In the genomic region with DNA sequence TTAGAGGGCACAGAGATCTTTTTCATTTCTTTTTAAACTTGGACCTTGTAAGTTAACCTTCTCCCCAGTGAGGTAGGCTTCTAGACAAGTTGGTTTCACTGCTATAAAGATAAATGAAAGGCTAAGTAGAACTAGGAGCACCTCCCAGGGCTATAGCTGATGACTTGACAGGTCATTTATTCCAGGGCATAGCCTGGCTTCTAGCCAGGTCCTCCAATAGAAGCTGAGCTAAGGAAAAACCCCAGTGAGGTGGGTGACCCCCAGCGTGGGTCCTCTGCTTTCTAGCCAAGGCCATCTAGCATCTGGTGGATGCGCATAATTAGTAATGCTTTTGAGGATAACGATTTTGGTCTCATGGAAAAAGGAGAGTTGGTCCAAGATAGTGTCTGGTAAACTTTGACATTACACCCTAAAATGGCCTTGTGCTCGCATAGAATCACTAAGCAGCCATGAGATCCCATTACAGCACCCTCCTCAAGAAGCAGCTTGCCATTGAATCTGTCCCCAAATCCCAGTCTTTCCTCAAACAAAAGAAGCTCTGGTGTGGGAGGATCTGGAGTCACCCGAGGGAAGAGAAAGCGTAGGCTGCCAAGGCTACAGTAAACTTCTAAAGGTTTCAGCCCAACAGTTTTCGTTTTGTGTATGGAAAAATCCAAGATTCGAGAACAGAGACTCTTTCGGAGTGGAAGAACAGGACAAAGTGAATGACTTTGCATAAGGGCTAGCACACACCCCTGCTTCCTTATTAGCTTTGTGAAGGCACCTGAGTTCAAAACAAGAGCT, we compare ENCODE assay signal across 11 mouse cellular contexts. TPM values are rescaled to one million over a fixed set of nuclear protein-coding genes. Genes with fewer than 3 reads are reported as not detected.
A peak's percentile ranks its signal among the peaks of the same experiment; 100 is the strongest.
DNase-seq lines count a peak whose midpoint lies in the region; ATAC-seq and TF ChIP-seq lines count a peak whose summit lies in the region.
"Had no signal": no experiment of that assay in that cellular context is flagged by ENCODE, and none has a peak within 500 bp of the region (broad histone marks: within the 10 kb centered on the region; RNA-seq: fewer than 3 reads in every experiment).

No protein-coding gene starts in this region.

- intact Hi-C loops in heart, postnatal 36 days (cut with DNase I): loop anchor here (1.0 kb wide), 1 partner anchor 148 kb away; a partner anchor contains a TSS

- peak overlapping the region; percentile 93 for H3K27ac ChIP-seq in heart, embryonic 12.5 days (ENCODE audit: poor library complexity, severe bottlenecking)
- peak overlapping the region; percentile 52 for H3K27ac ChIP-seq in lung, embryonic 15.5 days
- H3K27ac ChIP-seq in heart, postnatal 0 days (ENCODE audit: low read depth): peak overlapping the region; percentile 91
- peak overlapping the region; percentile 61 for H3K27ac ChIP-seq in stomach, embryonic 16.5 days (ENCODE audit: low read length)

- no peak for TF ChIP-seq EP300 in heart, postnatal 0 days (IDR thresholded peaks at IDR 0.05; ENCODE audit: low read depth)

- no peaks in the 10 kb centered on the region for H3K9me3 ChIP-seq in heart, embryonic 12.5 days (replicated peaks)
- no peaks in the 10 kb centered on the region for H3K9me3 ChIP-seq in lung, embryonic 15.5 days
- no peaks in the 10 kb centered on the region for H3K9me3 ChIP-seq in heart, postnatal 0 days (replicated peaks; ENCODE audit: control insufficient read depth, low read length)
- H3K9me3 ChIP-seq in stomach, embryonic 16.5 days (replicated peaks; ENCODE audit: control insufficient read depth, low read length): no peaks in the 10 kb centered on the region

- H3K36me3 ChIP-seq in heart, embryonic 12.5 days: no peaks in the 10 kb centered on the region
- H3K36me3 ChIP-seq in lung, embryonic 15.5 days: no peaks in the 10 kb centered on the region
- H3K36me3 ChIP-seq in heart, postnatal 0 days (replicated peaks; ENCODE audit: control insufficient read depth, insufficient read depth, low read length): no peaks in the 10 kb centered on the region
- H3K36me3 ChIP-seq in stomach, embryonic 16.5 days (ENCODE audit: control insufficient read depth, insufficient read depth, low read length): no peaks in the 10 kb centered on the region

- no peaks in the 10 kb centered on the region for H3K27me3 ChIP-seq in heart, embryonic 12.5 days (replicated peaks)
- no peaks in the 10 kb centered on the region for H3K27me3 ChIP-seq in lung, embryonic 15.5 days
- H3K27me3 ChIP-seq in heart, postnatal 0 days (ENCODE audit: control insufficient read depth, insufficient read depth, low read length): no peaks in the 10 kb centered on the region
- H3K27me3 ChIP-seq in stomach, embryonic 16.5 days (ENCODE audit: control insufficient read depth, insufficient read depth, low read length): no peaks in the 10 kb centered on the region

- H3K9ac ChIP-seq in heart, embryonic 12.5 days: no peak overlapping the region
- no peak overlapping the region for H3K9ac ChIP-seq in lung, embryonic 15.5 days
- H3K9ac ChIP-seq in heart, postnatal 0 days (replicated peaks; ENCODE audit: low read depth, low read length): no peak overlapping the region
- H3K9ac ChIP-seq in stomach, embryonic 16.5 days (ENCODE audit: low read length): no peak overlapping the region

- ATAC-seq in heart, embryonic 12.5 days (ENCODE audit: insufficient number of reproducible peaks, low FRiP score): no peak
- ATAC-seq in lung, embryonic 15.5 days (ENCODE audit: borderline replicate concordance, extremely low read depth, low FRiP score, low TSS enrichment): no peak
- no peak for ATAC-seq in heart, postnatal 0 days (ENCODE audit: insufficient read depth, low read depth)
- ATAC-seq in stomach, embryonic 16.5 days (ENCODE audit: insufficient read depth, low FRiP score): no peak
- ATAC-seq: forebrain, embryonic 14.5 days had no signal

- DNase-seq in heart, postnatal 36 days: no peak
- DNase-seq in lung, postnatal 36 days: no peak
- no peak for DNase-seq in heart, postnatal 0 days (ENCODE audit: low spot score)
- no peak for DNase-seq in right cerebral cortex, postnatal 36 days (ENCODE audit: low spot score in 2 of 2)
- DNase-seq in adrenal gland, adult 2 months: no peak
- DNase-seq: retina, postnatal 1 day had no signal

- peaks cover 58% of the 10 kb centered on the region for H3K4me1 ChIP-seq in heart, embryonic 12.5 days (replicated peaks)
- H3K4me1 ChIP-seq in lung, embryonic 15.5 days: peaks cover 43% of the 10 kb centered on the region
- H3K4me1 ChIP-seq in heart, postnatal 0 days (ENCODE audit: control insufficient read depth, insufficient read depth): peaks cover 54% of the 10 kb centered on the region
- H3K4me1 ChIP-seq in stomach, embryonic 16.5 days (ENCODE audit: control insufficient read depth, insufficient read depth, low read length): peaks cover 25% of the 10 kb centered on the region

- no peak for TF ChIP-seq CTCF in heart, postnatal 0 days (IDR thresholded peaks at IDR 0.05; ENCODE audit: low read depth)

- H3K4me2 ChIP-seq in heart, embryonic 12.5 days: no peak overlapping the region
- H3K4me2 ChIP-seq in lung, embryonic 15.5 days: no peak overlapping the region
- no peak overlapping the region for H3K4me2 ChIP-seq in heart, postnatal 0 days (ENCODE audit: low read depth, low read length)
- H3K4me2 ChIP-seq in stomach, embryonic 16.5 days (ENCODE audit: low read depth, low read length): no peak overlapping the region

- 76% methylated on average over 9 of the region's 9 CpGs for WGBS in heart, embryonic 12.5 days
- 67% methylated on average over 9 of the region's 9 CpGs for WGBS in lung, embryonic 15.5 days
- WGBS in heart, postnatal 0 days: 77% methylated on average over 9 of the region's 9 CpGs
- WGBS in stomach, embryonic 16.5 days: 68% methylated on average over 9 of the region's 9 CpGs

- H3K4me3 ChIP-seq in heart, embryonic 12.5 days: no peak overlapping the region
- no peak overlapping the region for H3K4me3 ChIP-seq in lung, embryonic 15.5 days
- no peak overlapping the region for H3K4me3 ChIP-seq in heart, postnatal 0 days (ENCODE audit: low read depth, low read length)
- no peak overlapping the region for H3K4me3 ChIP-seq in stomach, embryonic 16.5 days (replicated peaks; ENCODE audit: low read length)
- H3K4me3 ChIP-seq: myocyte had no signal

RNA-seq across cellular contexts. Expression of a gene that starts 41.2 kb away (rescaled TPM):
- polyA plus RNA-seq in heart, embryonic 12.5 days (2016; fragmentation: Nextera tagmentation; extraction: Ambion mirVana): 47.0 and 51.3 TPM in 2 replicates
- total RNA-seq in heart, postnatal 36 days (2021): 100 to 1,000 TPM in 1 of 2 experiments, 10 to 100 TPM in 1; 91.4 to 117 TPM
- polyA plus RNA-seq in lung, embryonic 15.5 days (2015; fragmentation: Nextera tagmentation; extraction: Ambion mirVana): 12.4 and 13.4 TPM in 2 replicates
- 218 and 225 TPM in 2 replicates for total RNA-seq in heart, postnatal 0 days (2014; rRNA removed; ENCODE audit: low replicate concordance)
- polyA plus RNA-seq in heart, postnatal 0 days (2015; fragmentation: Nextera tagmentation; extraction: Ambion mirVana): 31.5 and 32.8 TPM in 2 replicates
- polyA plus RNA-seq in stomach, embryonic 16.5 days (2015; fragmentation: Nextera tagmentation; extraction: Ambion mirVana): 14.5 and 15.1 TPM in 2 replicates
- total RNA-seq in adrenal gland, adult 2 months (2021): 10 to 100 TPM; 40.8 to 42.6 TPM
- 2.0 and 4.6 TPM in 2 replicates for polyA plus RNA-seq in adrenal gland, adult 2 months (2012; rRNA removed)
